Mouse (Mus musculus): ENCODE measurements around the gene Foxp3.

GRCm38 (mm10) chrX:7571565-7572136 is 1.8 kb upstream of the Foxp3 start:
- no peak for TF ChIP-seq POLR2A (IDR thresholded peaks at IDR 0.05; ENCODE audit: borderline replicate concordance, control insufficient read depth, low read depth, low read length)
- TF ChIP-seq CTCF (IDR thresholded peaks at IDR 0.05; ENCODE audit: control insufficient read depth, insufficient read depth, low read length): no peak
